Mouse (Mus musculus) ovary, adult 18-20 months (tissue): ENCODE results near the gene Ace3.

Experiments used
- DNase-seq: peaks from one replicate; pipeline ENCODE4 v3.0.0; 2022; ENCODE audit warnings: low spot score, mixed read lengths

Gene Ace3

GRCm38 (mm10) chr11:106044349-106044748 lies 49.9 kb downstream of the Ace3 start:
- DNase-seq: no peak

- DNase-seq: no peak
Observed at GRCm38 (mm10) chr11:106045256-106045655, 50.8 kb downstream of the Ace3 start.

GRCm38 (mm10) chr11:106045780-106046179 lies 51.3 kb downstream of the Ace3 start:
- no peak for DNase-seq

- DNase-seq: no peak
Observed at GRCm38 (mm10) chr11:106046584-106046983, 52.1 kb downstream of the Ace3 start.

- DNase-seq: no peak
Observed at GRCm38 (mm10) chr11:106053921-106054320, 59.4 kb downstream of the Ace3 start.

GRCm38 (mm10) chr11:106054600-106054999 lies 60.1 kb downstream of the Ace3 start:
- no peak for DNase-seq
